Mouse (Mus musculus) spleen, postnatal 4 days (tissue): ENCODE measurements around the gene Slc35e3.

Experiments
- DNase-seq, 2 experiments: peaks; one replicate each; pipeline ENCODE4 v3.0.0; 2022; ENCODE audit warnings: low spot score in 2 of 2

Gene Slc35e3

DNA sequence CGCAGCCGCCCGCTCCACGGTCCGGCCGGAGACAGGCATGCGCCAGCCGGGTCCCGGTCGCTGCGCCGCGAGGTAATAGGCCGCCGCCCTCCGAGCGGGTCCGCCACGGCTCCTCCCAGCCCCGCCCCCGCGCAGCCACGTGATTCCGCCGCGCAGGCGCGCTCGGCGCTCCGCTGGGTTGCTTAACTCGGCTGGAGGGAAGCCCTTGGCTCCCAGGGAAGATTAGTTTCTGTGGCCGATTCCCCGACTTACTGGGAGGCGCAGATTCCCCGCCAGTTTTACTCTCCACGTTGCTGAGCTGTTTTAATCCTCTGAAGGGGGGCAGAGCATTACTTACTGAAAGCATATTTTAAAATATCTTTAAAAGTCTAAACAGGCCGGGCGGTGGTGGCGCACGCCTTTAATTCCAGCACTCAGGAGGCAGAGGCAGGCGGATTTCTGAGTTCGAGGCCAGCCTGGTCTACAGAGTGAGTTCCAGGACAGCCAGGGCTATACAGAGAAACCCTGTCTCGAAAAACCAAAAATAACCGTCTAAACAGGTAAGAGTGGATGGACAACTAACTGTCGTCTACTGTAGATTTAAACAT, at the start of gene Slc35e3:
Gene Slc35e3, minus strand, starts transcription at position 69 of the 587 bp plus-strand sequence.
- peak; percentile 96 to 99 for DNase-seq

DNA sequence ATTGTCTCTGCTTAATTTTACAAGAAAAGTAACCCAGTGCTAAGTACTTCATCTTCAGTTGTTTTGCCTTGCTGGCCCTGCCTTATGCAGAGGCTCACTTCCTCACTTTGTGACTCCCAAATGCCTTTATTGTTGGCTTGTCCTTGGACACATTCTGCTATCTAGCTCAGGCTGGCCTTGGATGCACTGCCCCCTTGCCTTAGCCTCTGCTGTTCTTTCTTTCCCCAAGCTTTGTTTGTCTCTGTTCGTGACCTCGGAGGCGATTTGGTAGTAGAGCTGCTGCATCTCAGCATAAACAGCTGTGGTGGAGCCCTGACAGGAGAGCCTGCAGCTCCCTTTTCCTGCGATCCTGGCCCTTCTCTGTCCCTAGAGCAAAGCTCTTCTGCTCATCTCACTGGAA, 49.0 kb upstream of the Slc35e3 start:
- DNase-seq: no peak

DNA sequence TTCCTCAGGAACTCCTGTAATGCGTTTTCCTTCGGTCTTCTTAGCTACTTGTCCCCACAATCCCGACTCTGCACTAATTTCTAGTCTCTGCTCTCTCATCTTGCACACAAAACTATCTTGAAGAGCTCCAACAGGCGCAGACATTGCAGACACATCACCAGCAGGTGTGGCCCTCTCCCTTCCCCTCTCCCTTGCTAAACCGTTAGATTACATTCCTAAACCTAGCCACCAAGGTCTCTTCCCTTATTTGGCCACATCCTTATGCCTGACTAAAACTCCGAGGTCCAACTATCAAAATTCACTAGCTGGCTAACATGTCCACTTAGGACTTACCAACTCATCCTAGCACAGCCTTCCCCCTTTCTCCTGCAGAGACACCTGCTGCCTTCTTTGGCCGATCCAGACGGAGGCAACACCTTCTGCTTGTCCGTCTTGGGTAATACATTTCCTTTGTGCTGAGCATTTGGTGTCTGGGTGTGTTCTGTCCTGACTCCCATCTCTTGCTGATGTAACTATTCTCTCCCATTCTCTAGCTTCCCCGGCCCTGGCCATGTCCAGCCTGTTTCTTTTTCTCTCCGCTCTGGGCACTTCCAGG, 47.4 kb upstream of the Slc35e3 start:
- no peak for DNase-seq

DNA sequence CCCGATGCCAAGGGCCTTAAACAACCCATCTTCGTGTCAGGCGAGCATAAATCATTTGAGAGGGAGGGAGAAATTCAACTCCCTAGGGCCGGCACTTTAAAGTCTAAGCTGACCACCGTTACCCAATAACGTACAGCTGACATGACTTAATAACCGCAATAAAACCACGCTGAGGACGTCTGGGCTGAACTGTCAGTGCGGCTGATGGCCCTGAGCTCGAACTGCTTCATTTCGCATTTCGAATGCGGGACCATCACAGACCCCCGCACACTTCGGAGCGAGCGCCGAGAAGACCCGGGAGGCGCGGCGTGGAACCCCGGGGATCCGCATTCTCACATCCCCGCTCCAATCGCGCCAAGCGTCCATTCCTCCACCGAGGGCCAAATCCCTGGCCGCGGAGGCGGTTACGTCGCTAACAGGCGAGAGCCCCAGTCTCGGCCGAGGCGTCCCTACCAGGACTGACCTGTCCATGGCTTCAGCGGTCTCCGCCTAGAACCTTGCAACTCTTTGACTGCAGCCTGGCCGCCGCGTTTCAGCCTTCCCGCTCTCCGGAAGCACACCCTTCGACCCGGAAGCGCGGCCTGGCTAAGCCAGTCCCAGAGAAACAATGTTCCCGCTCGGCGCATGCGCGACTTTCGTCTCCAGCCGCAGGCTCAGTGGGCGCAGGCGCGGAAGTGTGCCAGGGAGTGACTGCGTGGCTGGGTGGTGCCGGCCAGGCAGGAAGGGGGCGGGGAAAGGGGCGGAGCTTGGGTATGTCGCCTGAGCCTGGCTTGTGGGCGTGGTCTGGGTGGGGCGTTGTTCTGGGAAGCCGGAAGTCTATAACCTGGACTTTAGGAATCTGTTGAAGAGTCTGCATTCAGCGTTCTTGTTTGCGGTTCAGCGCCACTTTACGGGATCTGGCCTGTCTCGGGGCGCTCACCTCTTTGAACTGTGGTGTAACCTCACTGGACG, 46.3 kb upstream of the Slc35e3 start, which contains the start of gene Nup107:
Gene Nup107, minus strand, starts transcription at position 565 of the 951 bp plus-strand sequence.
- peak; percentile 100 for DNase-seq

DNA sequence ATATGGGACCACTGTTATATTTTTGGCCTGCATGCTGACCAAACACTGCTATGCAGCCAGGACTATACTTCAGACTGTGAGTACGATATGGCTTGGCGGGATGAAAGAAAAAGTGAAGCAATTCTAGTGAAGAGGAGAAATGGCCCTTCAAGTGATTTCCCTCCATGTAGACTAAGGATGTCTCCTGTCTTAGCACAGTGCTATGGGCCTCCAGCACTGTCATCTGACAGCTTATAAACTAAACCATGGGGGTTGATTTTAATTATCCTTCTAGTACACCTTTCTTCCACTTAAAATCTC, 45.0 kb upstream of the Slc35e3 start:
- no peak for DNase-seq

DNA sequence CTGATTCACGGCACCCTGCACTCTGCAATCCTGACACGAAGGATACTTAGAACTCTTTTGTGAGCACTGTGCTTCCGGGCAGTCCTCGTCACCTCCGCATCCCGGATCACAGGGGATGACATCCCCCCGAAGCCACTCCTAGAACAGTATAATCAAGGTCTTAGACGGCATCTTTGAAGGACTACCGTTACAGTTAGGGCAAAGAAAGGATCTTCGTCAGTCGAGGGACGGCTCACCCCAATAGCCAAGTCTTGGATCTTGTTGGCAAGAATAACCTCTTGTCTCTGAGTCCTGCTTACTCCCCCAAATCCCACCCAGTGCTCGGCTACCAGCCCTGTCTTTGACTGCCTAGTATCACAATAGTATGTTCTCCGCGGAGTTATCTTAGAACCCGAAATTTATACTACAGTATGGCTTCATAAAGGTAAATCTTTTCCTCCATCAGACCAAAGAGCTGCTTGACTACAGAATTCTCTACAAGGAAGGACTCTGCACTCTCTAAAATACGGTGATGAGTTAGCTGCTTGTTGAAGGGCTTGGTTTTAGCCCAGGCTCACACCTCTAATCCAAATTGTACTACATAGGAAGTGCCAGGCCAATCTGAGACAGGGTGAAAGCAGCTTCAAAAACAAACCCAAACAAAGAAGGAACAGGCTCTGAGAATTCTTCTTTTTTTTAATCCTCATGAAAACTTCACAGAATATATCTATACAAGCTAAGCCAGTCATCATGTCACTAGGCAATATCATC, 44.4 kb upstream of the Slc35e3 start:
- no peak for DNase-seq

DNA sequence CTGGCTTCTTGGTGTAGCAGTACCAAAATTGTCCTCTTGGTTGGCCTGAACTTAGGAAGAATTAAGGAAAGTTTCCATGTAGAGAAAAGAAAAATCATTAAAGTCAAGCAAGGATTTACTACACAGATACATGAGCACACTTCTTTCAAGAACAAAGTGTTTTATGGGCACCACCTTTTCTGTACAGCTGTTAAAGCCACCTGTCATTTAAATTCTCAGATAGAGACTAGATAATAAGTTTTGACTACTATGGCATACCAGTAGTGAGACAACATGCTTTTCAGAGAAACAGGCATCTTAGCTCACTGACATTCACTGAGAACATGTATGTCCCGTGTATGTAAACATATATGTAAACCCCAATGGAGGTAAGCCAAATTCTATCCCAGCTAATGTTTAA, 43.8 kb upstream of the Slc35e3 start:
- DNase-seq: no peak

DNA sequence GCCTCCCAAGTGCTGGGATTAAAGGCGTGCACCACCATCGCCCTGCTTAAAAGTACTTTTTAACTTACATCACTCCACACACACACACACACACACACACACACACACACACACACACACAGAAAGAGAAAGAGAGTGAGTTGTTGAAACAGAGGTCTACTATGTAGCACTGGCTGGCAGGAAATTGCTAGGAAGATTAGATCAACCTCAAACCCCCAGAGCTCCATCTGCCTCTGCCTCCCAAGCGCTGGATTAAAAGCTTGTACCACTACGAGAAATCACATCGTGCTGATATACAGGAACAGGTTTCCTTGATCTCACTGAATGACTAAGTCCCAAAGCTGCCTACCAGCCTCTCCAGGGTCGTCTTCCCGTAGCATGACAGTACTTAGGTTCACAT, 38.5 kb upstream of the Slc35e3 start:
- no peak for DNase-seq

DNA sequence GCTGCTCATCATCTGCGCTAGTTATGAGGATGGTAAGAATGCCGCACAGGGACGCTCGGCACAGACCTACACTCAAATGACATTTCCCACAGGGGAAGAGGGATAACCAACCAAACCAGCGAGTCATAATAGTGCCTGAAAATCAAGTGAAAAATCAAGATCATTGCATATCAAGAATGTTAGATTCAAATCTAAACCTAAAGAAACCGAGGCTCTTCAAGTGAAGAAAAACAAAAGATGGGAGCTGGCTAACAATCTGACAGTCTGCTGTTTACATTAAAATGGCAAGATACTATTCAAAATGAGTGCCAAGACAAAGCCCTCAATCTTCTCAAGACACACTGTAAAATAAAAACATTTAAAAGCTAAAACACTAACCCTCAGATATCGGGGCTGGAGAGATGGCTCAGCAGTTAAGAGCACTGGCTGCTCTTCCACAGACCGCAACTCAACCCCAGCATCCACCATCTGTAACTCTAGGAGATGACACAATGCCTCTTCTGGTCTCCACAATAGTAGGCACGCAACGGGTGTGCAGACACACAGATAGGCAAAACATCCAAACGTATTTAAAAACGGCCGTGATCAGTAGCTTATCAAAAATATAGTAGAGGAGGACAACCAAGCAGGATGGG, 37.7 kb upstream of the Slc35e3 start:
- DNase-seq: no peak

DNA sequence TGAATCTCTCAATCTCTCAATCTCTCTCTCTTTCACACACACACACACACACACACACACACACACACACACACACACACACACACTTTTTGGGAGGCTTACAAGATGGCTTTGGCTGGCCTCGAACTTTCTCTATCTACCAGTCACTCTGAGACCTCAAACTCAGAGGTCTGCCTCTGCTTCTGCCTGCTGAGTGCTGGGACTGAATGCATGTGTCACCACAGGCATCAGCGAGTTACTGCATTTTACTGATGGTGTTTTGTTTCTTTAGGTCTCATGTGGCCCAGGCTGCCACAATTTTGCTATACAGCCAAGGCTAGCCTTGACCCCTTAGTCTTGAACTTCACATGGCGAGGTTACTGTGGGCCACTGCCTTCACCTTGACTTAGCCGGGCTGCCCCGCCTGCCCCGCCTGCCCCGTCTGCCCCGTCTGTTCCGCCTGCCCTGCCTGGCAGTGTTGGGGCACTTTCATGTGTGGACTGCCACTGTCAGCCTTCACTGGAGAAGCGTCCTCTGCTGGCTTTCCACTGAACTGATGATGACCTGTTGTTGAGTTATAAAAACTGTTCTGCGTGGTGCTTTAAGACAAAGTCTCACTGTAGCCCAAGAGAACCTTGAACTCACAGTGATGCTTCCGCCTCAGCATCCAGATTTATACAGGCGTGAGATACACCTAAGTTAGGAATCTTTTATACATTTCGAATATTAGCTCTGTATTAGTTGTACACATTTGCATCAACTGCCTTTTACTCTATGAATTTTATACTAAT, 36.5 kb upstream of the Slc35e3 start:
- DNase-seq: no peak

DNA sequence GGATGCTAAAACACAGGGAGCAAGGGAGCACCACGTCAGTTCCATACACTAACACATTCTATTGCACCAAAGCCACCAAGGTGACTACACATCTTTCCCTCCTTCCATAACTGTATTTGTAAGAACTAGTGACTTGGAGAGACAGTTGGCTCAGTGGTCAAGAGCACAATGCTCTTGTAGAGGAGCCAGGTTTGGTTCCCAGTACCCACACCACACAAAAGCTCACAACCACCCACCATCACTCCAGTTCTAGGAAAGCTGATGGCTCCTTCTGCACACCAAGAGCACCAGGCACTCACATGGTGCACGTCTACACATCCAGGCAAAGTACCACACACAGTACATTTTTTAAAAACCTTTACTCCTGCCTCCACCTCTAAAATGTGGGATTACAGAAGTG, 35.9 kb upstream of the Slc35e3 start:
- DNase-seq: no peak

DNA sequence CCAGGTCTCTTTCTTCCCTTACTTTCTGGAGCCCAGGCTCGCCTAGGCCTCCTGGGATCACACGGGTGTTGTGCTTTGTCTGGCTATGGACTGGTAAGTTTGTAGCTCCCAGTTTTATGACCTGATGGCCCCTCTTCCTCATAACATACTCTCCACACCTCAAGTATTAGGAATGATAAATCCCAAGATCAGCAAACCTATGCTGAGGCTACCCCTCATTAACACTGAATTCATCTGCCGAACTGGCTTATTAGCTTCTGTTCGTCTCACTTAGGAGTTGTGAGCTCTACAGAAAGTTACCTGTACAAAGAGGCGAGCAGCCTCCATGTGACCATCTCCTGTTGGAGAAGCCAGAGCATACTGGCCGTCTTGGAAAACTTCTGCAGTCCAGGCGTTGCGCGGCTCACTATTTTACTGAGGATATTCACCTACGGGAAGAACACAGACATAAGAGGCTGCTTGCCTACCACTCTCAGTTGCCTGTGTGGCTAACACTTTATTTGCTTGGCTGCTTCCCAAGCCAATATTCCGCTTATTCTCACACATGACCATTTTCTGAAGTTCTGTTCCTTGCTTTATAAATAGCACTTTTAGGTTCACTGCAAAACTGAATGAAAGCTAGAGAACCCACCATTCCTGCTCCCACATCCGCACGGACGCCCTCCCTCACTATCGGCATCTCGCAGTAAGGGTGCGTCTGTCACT, 35.0 kb upstream of the Slc35e3 start:
- no peak for DNase-seq

DNA sequence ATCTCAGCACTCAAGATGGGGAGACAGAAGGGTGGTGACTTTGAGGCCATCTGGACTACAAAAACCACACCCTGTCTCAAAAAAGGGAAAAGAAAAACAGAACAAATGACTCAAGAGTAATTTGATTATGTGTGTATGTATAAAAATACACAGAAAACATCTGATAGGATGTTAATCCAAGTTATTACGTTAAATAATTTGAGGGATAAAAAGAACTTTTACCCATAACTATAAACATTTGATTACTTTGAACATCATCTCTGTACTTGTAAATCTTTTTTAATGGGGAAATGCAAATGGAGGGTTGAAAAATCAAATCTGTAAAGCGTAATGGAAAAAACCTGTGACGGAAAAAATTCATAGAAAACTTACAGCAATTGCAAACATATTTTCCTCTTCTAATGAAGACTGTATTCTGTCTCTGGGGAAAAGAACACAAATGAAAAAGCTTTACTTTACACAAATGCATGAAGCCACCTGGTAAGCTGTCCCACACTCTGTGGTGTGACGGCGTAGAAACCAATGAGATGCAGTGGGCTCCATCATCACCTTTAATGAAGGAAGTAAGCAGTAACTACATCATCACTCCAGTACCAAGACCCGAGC, 34.2 kb upstream of the Slc35e3 start:
- no peak for DNase-seq

DNA sequence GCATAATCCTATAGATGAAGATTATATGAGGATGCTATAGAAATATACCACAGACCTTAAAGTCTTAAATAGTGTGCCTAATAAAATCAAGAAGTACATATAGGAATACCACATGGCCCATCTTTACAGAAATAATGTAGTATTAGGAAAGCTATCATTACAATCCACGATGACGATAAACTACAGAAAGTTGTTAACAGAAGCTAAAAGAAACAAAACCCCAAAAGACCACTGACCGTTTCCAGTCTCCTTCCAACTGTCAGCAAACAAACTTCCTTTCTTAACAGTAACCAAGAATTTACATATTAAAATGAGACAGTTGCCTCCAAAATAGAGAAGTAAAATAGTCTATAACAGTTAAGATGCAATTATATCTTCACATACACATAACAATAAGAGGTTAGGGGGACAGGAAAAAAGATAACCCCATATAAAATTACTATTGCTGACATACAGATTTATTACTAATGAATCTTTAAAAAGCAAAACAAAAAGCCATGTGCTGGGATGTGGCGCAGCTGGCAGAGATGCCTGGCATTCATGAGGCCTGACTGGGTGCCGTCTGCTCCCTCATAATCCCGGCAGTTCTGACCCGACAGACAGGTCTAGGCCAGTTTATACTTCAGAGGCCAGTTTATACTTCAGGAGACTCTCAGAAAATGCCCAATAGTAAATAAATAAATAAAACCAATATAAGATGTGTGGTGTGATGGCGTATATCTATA, 33.6 kb upstream of the Slc35e3 start:
- DNase-seq: no peak

DNA sequence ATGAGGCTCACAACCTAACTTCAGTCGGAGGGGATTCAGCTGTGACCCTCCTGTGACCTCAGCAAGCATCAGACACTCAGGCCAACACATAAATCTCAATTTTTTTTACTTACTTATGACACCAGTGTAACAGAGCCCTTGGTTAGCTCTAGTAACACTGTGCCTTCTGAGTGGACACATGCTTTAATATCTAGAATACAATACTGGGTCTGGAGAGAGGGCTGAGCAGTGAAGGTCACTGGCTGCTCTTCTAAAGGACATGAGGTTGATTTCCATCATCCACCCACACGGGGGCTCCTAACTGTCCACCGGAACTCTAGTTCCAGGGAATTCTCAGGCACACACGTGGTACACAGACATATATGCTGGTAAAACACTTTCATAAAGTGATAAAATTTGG, 32.8 kb upstream of the Slc35e3 start:
- DNase-seq: no peak

DNA sequence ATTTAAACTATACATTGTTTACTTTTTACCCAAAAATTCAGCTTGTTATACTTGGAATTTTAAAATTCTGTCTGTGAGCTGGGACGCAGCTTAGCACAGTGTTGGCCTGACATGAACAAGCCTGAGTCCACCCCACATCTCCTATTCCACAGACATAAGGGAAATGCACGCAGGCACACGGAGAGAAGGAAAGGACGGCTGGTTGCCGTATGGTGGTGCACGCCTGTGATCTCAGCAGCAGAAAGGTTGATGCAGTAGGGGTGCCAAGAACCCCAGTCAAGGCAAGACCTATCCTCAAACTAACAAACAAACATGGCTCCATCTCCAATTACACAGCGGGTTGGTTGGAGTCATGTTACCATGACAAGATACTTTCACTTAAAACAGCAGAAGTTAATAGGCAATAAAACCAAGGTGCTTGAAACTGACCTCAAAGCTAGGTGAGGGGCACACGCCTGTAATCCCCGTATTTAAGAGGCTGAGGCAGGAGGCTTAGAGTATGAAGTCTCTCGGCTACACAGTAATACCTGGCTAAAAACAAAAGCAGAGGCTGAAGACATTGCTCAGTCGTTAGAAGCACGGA, 32.3 kb upstream of the Slc35e3 start:
- DNase-seq: no peak

DNA sequence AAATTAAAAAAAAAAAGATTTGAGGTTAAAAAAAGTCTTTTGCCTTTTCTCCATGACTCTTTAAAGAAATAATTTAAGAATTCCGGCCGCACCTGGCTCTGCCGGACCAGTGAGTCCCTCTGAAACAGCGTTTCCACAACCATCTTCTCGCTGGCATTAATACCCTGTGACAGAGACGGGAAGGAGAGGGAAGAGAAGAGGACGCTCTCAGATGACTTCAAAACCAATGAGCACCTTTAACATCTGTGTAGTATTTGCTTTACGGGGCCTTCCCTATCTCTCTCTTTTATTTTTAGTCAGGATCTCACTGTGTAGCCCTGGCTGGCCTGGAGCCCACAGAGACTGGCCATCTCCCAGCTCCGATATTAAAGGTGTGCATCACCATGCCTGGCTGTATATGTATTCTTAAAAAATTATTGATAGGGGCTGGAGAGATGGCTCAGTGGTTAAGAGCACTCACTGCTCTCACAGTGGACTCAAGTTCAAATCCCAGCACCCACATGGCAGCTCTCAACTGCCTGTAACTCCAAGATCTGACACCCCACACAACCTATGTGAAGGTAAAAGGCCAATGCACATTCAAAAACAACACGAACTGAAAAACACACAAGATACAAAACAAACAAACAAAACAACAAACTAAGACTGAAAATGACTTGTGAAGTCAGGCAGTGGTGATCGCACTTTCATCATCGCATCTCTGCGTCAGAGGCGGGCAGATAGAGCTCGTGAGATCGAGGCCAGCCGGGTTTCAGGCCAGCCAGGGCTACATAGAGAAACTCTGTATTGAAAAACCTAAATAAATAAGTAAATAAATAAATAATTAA, 31.5 kb upstream of the Slc35e3 start:
- no peak for DNase-seq

DNA sequence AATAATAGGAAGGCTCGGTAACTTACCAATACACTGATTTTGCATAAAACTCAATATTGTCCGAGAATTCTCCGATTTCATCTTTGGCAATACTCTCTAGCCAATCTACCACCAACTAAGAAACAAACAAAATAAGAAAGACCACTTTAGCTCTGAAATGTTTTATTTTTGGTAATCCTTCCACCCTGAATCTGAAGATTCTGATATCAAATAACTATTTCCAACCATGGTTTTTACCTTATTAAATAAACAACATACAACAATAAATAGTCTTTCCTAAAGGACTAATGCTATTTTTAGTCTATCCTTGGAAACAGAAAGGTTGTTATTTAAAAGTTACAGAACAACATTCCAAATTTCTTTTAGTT, 30.9 kb upstream of the Slc35e3 start:
- DNase-seq: no peak
